Mouse (Mus musculus) c-Kit-positive CD71-positive TER-119-negative erythroid progenitor cells, embryonic 14.5 days (primary cell): ENCODE measurements around the gene Aurkb.

ENCODE experiments used
- DNase-seq: peaks from one replicate; pipeline ENCODE4 v3.0.0-alpha.2; 2013; ENCODE audit warnings: low read depth

The Aurkb gene

DNA sequence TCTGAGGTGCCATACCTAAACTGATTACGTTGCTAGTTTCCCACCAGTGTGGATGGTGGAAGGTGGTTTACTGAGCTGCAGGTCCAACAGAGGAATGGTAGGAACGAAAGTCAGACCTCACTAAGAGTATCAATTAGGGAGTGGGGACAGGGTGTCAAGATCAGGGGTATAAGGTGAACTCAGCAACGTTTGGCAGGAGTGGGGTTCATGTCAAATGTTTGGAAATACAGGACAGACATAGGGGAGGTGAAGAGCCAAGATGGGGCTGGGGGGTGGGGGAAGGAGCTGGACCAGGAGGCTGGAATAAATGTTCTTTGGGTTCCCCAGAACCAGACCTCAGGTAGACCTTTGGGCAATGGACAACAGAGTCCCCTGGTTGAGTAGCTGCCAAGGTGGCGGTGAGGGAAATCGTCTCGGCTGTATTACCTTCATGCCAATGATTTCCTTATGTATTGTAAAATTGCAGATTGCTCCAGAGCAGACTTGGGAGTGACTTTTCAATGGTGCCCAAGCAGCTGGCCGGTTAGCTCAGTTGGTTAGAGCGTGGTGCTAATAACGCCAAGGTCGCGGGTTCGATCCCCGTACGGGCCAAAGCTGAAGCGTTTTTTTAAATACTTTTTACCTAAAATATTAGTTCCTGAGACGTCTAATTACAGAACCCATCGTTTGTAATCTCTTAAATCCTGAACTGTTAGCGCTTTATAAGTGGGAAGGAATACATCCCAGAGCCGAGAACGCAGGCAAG, 8.8 kb upstream of the Aurkb start:
- DNase-seq = no peak

DNA sequence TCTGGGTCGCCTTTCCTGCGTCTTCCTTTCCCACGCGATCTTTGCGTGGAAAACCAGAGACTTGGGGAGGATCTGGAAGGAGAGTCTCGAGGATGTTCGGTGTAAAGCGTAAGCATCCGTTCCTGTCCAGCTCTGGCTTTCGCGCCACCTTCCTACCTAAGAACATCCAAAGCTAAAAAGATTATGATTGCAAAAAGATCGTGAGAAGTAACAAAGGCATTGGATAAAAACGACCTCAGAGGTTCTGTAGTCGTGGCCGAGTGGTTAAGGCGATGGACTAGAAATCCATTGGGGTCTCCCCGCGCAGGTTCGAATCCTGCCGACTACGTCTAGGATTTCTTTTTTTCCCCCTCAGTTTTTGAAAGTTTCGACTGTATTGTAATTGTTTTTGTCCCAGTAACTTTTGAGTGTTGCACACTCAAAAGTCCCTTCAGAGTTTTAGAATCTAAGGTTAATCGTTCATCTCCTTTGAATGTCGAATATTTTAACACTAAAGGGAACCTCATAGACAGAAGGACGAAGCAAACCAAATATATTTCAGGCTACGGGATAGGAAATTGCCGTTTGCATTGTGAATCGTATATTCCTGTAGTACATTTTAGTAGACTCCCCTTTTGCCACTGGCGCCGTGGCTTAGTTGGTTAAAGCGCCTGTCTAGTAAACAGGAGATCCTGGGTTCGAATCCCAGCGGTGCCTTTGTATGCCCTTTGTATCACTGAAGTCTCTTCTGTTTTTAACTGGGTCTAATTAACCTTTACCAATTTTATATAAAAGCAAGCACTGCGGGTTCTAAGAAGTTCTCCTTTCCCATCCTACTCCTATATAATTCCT, 8.0 kb upstream of the Aurkb start:
- peak; percentile 84 for DNase-seq

DNA sequence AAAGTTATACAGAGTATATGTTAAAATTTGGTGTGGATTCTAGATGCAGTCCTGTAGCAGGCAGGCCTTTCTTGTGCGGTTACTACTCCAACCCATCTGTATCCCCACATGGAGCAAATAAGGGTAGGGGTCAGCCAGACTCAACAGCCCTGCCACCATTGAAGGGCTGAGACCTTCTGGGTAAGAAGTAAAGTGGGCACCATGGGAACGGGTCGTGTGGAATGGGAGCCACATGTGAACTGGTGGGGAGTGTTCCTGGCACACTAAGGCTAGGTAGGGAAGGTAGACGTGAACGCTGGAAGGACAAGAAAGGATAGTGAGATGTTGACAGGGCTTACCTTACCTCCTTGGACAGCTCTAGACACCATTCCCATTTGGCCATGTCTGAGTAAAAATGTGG, 7.3 kb upstream of the Aurkb start:
- DNase-seq = no peak

DNA sequence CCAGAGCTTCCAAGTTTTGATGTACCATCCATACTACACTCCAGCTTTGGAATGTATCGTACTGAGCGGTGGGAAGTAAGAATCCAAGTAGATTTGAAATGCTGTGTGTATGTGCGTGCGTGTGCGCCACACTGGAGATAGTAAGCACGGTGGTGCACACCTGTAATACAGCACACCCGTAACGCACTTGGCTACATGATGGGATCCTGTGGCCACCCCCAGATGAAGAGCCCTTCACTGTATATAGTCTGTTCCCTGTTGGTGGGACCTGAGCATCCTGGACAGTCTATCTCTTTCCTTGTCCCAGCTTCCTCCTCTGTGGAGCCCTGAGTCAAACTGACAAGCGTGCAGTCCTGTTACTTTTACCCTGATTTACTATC, 938 bp downstream of the Aurkb start:
- no peak for DNase-seq

DNA sequence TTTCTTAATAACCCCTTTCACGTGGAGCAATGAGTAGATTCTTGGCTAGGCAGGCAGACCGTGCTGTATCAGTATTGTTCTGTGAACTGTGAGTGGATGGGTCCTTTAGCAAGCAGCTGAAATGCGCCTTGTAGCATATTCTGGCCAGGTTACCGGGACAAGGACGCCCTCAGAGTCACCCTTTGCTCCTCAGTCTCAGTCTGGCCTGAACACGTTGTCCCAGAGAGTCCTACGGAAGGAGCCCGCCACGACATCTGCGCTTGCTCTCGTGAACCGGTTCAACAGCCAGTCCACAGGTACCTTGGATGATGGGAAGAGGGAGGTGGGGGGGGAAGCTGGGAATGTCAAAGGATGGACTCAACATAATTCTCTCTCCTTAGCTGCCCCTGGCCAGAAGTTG, 2.1 kb downstream of the Aurkb start:
- no peak for DNase-seq

DNA sequence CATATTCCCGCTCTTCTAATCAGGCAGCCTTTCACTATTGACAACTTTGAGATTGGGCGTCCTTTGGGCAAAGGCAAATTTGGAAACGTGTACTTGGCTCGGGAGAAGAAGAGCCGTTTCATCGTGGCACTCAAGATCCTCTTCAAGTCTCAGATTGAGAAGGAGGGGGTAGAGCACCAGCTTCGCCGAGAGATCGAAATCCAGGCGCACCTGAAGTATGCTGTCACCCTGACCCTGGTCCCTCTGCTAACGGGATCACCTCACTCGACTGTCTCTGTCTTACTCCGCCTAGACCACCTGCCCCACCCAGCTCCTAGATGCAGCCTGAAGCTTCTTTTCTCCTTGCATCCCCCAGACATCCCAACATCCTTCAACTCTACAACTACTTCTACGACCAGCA, 2.7 kb downstream of the Aurkb start:
- DNase-seq = no peak

DNA sequence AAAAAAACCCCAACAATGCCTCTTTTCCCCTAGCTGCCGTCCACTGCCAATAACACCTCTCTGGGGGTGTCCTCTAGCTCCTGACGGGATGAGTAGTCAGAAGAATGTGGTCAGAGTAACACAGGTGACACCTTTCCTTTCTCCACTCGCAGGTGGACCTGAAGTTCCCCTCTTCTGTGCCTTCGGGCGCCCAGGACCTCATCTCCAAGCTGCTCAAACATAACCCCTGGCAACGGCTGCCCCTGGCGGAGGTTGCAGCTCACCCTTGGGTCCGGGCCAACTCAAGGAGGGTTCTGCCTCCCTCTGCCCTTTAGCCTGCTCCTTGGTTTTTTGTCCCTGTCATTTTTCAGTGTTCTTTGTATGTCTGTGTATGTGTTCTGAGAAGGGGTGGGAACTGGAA, 5.3 kb downstream of the Aurkb start:
- DNase-seq = no peak

DNA sequence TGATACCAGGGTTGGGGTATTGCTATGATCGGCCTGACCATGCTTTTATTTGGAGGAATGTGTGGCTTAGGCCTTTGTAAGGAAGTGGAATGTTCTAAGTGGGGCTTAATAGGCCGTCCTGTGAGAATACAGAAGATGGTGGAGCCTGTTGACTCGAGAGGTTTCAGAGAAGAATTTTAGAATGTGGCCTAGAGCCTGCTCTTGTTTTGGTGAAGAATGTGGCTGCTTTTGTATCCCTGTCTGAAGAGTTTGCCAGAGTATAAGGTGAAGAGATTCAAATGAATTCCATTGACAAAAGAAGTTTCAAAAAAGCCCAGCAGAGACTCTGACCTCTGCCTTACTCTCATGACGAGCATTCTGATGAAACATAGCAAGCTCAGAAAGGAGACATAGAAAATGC, 6.3 kb downstream of the Aurkb start:
- no peak for DNase-seq

DNA sequence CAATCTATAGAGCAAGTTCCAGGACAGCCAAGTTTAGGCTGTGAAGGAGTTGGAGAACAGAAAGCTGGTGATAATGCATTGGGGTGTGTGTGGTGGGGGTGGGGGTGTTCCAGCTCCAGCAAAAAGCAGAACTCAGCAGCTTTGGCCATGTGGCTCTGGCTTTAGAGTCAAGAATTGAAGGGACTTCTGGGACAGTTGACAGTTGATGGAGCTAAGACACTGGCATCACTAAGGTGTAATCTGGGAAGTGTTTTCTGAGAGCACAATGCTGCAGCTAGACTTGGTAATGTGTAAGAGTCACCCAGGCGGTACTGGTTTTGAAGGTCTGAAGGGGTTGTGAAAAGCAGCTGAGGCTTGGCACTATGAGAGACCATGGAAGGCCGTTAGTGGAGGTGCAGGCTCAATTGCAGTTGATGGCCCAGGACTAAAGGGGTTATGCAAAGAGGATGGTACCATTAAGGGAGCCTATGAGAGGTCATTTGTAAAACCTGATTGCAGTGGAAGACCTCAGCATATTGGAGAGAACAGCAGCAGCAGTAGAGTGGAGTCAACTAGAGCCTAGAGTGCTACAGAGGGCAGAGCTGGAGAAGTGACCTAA, 7.5 kb downstream of the Aurkb start:
- no peak for DNase-seq

DNA sequence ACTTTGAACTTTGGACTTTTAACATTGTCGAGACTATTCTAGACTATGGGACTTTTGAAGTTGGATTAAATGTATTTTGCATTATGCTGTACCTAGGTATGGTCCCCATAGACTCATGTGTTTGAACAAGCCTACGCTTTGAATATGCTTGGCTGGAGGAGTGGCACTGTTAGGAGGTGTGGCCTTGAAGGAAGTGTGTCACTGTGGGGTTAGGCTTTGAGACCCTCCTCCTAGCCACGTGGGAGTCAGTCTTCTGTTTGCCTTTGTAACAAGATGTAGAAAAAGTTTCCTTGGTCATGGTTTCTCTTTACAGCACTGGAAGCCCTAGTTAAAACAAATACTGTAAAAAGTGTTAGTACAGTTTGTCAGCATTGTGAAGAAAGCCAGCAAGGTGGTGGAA, 8.4 kb downstream of the Aurkb start:
- DNase-seq = no peak

DNA sequence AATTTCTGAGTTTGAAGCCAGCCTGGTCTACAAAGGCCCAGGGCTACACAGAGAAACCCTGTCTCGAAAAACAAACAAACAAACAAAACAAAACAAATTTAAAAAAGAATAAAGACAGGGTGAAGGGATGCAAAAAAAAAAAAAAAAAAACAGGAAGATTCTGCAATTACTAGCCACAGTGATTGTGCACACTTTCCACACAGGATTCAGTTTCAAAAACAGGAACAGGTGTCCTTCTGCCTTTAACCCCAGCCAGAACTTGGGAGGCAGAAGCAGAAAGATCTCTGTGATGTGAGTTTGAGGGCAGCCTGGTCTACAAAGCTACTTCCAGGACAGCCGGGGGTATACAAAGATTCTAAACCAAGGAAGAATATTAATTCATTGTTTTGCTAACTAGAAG, 12.8 kb downstream of the Aurkb start:
- no peak for DNase-seq

DNA sequence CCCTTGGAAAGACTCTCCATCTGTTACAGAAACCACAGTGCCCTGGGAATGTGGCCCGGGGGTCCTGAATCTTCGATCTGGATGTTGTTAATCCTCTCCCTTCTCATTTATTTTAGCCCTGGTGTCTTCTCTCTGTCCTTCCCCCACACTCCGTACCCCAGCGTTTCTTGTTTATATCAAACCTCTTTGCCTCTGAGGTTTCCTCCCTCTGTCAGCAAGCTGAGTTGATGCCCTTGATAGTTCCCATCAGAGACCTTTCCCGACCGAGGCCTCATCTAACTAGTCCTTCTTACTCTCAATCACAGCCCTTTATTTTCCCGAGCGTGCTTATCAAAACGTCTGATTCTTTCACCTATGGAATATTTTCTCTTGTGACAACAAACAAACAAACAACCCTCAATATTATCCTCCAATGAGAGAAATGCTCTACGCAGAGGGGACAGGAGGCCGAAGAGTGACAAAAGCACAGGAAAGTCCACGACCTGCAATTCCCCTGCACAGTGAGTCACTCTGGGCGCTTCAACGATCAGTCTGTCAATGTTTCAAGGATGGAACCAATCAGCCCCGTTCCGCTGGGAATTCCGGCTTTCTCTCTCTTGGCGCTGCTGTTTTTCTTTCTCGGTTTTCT, 13.4 kb downstream of the Aurkb start:
- DNase-seq = no peak

DNA sequence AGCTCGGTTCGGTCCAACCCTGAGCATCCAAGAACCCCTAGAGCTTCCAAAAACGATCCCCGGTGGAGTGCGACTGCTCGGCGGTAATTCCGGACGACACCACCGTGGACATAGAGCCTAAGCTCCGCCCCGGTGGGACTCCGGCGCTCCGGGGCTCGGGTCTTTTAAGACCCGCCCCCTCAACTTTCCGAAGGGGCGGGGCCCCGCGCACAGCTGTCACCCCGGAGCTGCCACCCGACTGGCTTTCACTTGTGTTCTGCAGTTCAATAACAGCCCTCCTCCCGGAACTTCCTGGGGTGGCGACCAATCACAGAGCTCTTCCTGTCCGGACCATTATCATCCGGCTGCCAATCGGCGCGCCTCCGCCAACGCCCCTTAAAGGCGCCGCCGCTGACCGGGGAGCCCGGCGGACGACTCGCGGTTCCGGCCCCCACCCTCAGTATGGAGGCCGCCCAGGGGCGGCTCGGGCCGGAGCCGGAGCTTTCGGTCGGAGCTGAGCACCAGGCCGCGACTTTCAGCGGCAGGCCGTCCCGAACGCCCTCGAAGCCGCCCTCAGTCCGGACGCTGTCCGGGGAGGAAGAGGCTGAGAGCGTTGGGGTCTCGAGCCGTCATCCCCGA, 14.0 kb downstream of the Aurkb start, which contains the start of gene Borcs6:
Gene Borcs6 (plus strand): TSS at position 361 of the 618 bp plus-strand sequence.
- DNase-seq = peak; percentile 95

DNA sequence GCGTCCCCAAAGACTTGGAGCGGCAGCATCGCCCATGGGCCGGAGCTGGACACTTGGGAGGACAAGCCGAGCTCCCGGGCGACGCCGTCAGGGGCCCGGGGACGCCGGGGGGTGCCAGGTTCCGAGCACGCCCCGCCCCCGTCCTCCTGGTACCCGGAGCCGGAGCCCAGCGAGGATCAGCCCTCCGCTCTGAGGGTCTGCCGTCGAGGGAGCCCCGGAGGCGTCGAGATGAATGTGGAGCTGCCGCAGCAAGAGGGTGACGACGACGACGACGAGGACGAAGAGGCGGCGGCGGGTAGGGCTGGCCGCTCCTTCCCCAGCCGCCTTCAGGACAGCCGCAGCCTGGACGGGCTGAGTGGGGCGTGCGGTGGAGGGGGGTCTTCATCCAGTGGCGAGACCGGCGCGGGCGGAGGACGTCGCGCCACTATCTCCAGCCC, 14.5 kb downstream of the Aurkb start:
- no peak for DNase-seq

DNA sequence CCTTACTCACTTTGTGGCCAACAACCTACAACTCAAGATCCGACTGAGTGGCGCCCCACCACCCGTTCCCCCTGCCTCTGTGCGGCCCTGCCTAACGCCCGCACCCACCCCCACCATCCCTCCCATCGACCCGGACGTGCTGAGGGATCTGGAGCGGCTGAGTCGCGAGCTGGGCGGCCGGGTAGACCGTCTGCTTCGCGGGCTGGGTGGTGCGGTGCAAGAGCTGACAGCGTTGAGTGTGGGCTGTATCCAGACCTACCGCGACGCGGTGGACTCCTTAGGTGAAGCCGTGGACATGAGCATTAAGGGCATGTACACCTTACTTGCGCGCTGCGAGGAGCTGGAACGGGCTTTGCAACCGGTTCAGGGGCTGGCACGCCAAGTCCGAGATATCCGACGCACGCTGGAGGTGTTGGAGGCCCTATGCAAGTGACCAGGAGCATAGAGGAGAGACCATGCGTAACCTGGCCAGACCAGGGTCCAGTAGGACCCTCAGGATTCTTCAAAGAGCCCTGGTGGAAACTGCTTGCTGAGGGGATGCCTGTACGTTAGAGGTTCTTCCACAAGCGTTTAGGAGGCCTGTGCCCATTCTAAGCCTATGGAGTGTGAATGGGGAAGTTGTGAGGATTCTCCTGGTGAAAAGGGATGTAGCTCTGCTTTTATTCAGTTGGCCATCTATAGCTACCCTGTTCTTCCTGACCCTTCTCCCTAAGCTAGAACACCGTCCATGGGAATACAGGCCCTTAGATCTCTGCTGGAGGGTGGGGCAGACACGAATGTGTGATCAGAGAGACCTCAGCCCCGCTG, 15.2 kb downstream of the Aurkb start:
- no peak for DNase-seq

DNA sequence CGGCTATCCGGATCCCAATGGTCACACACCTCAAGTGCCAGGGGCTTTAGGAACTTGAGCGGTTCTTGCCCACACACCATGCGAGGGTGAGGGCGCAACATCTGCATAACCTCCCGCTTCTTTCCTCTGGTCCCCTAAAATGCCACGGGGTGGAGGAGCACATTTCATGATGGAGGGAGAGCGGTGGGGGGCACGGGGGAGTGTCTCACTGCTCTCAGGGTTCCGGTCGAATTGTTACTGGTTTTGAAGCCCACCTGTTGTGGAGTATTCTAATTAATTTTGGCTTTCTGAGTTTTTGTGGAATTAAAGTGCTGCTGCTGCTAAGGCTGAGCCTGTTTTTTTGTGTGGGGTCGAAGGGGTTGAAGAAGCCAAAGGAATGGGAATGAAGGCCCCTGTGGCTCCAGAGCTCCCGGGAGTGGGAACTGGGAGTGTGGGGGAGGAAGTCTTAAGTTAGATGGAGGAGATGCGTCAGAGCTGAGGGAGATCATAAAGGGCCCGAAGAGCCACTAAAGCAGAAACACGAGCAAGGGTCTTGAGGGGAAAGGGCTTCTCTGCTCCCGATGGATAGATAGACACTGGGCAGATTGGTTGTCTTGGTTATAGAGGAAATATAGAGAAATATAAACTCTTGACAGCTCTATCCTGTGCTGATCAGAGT, 15.9 kb downstream of the Aurkb start:
- DNase-seq = no peak

DNA sequence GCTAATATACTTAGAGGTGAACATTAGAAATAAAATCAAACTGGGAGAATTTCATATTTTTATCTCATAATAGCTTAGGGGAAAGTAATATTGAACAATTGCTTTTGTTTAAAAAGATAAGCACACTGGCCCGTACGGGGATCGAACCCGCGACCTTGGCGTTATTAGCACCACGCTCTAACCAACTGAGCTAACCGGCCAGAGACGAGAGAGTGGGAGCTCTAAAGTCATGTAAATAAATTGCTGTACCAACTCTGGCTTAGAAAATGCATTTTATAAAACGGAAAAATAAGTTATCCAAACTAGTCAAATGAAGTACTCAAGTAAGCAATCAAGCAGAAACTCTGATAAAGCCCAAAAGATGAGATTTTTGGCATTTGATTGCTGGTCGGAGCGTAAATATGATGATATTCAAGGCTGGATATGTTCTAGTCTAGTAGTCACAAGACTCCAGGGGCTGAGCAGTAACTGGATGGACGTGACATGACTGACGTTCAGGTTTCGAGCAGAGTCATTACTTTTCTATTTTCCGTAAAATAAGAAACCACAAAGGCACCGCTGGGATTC, 16.8 kb downstream of the Aurkb start:
- no peak for DNase-seq

DNA sequence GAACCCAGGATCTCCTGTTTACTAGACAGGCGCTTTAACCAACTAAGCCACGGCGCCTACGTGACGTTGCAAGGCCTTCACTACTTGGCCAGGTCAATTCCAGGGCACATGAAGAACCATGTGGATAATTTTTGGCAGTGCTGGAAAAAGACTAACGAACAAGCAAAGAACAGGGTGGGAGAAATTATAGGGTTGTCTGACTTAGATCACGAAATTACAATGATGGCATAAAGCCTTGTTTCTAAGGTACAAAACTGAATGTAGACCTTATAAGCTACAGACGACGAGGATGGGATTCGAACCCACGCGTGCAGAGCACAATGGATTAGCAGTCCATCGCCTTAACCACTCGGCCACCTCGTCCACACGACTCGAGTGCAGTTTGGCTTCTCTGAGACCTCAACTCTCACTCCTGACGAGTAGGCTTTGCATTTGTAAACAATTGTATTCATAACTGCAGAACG, 17.3 kb downstream of the Aurkb start:
- peak; percentile 86 for DNase-seq

DNA sequence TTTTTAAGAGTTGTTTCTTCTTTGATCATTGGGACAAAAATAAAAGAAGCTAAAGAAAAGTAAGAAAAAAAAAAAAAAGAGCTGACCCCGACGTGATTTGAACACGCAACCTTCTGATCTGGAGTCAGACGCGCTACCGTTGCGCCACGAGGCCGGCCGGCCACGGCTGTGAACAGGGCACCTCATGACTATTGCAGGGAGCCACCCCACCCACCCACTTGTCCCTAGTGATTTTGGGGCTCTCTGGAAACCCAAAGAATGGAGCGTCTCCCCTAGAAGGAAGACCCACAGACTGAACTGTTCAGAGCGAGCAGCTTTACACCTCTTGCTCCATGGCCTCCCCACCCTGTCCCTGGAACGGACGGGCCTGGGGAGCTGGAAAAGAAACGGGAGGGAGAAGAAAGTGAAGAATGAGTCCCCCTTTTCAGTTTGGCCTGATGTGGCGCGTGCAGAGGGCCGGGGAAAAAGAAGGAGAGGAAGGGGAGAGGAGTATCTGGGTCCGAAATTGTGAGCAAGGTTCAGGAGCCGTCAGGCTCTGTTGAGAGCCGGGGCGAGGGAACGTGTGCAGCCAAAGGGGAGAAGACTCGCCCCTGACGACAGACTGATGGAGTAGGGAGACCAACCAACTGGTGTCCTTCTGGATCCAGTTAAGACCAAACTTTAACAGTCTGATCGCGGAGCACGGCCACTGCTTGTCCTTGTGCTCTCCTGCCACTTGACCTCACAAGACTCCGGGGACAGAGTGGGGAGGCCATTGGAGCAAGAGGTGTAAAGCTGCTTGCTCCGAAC, 18.2 kb downstream of the Aurkb start:
- DNase-seq = no peak
